Mouse (Mus musculus) hindlimb bud, embryonic 11.5 days (tissue): ENCODE data around the gene Gm9508.

Source experiments
- DNase-seq: peaks from one replicate; pipeline ENCODE4 v3.0.0-alpha.2; 2012; ENCODE audit warnings: low read depth, low spot score; ENCODE audit errors: extremely low spot score

Gene Gm9508

GRCm38 (mm10) chr10:77671519-77671918 is 25.5 kb downstream of the Gm9508 start:
- DNase-seq: no peak

GRCm38 (mm10) chr10:77670710-77671109 is 26.3 kb downstream of the Gm9508 start:
- DNase-seq: no peak

DNA sequence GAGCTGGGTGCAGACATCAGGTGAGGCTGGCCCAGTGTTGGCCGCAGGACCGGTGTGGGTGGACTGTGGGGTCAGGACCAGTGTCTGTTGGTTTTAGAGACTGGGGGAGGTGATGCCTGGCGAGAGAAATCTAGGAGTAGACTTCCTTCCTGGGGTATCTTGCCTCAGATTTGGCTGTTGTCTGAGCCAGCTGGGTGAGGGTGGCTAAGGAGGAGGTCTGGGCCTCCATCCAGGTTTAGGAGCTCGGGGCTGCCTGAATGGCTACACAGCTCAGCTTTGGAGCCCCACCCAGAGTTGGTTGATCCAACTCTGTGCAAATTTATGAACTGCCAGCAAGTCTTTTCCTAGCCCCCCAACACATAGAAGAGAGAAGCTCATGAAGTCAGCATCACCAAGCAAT is 29.6 kb downstream of the Gm9508 start:
- no peak for DNase-seq

DNA sequence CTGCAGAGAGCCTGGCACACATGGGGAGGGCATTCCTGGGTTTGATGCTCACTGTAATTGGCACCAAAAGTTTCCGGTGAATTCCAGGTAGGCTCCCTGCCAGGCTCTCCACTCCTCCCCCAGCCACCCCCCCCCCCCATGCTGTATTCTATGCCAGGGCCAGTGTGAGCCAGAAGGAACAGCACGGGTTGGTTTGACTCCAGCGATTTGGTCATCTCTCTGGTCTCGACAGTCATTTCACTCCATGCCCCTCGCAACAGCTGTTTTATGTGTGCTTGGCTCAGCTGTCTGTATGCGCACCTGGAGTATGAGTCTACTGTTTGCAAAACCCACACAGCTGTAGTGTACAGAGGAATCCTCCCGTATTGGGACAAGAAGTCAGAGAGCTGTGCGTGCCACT is 30.7 kb downstream of the Gm9508 start:
- no peak for DNase-seq

GRCm38 (mm10) chr10:77663949-77664665 is 32.9 kb downstream of the Gm9508 start:
- DNase-seq: no peak

GRCm38 (mm10) chr10:77658286-77658994 is 38.6 kb downstream of the Gm9508 start:
- no peak for DNase-seq

DNA sequence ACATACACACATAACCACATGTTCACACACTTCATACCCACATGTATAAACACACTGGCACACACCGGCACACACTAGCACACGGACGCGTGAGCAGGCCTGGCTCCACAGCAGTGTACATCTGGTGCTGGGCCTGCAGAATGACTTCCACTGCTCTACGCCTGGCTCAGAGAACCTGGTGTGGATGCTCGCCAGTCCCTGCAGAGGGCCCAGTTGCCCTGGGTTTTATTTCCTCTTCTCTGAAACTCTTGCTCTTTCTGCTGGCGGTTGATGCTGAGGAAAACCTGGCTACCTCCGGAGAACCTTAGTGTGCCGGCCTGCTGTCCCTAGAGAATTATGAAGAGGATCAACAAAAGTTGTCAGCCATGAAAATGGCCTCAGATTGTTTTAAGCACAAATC is 45.0 kb downstream of the Gm9508 start:
- no peak for DNase-seq

- DNase-seq: no peak
These were observed 49.1 kb downstream of the Gm9508 start for GRCm38 (mm10) chr10:77647901-77648300.

DNA sequence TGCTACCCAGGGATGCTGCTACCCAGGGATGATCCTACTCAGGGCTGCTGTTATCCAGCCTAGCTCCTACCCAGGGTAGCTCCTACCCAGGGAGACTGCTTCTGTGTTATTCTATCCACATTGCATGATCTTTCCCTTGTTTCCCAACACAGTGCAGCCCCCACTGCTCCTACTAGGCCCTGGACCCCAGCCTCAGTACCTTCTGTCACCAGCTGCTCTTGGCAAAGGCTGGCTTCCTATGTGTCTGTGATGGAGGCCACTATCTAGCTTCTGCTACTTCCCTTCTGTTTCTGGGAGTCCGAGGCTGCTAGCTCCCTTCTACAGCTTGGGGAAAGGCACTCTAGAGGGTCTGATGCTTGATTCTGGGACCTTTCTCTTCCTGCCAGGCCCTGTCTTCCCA is 49.6 kb downstream of the Gm9508 start:
- no peak for DNase-seq
